Comparison of ENCODE assay signal across 15 mouse cellular contexts in the genomic region with DNA sequence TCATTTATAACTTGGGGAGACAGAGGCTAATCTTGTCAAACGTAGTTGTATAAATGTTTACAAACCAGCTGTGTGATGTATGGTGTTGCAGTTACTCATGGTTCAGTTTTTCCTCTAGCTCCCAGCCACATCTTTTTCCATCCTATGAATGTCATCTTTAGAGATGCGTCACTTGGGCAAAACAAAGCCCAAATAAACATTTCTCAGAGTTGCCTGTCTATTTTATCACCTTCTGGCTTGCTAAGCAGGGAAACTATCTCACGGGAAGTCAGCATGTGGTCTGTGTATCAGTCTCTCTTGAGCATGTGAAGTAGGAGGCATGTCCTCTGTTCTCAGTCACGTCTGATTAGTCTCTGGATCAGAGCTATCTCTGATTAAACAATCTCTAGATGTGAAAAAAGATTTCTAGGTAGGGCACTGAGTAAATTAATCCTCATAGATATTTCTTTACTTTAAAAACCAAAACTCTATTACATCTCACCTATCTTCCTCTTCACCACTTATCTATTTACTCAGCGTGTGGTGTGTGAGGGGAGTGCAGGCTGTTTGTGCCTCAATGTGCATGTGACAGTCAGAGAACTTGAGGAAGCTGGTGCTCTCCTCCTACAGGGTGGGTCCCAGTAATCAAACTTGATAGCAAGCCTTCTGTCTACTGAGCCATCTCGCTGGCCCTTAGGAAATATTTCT. TPM values are rescaled to one million over a fixed set of nuclear protein-coding genes. Genes with fewer than 3 reads are reported as not detected.
DNase-seq lines count a peak whose midpoint lies in the region; ATAC-seq and TF ChIP-seq lines count a peak whose summit lies in the region.
"Had no signal": no experiment of that assay in that cellular context is flagged by ENCODE, and none has a peak within 500 bp of the region (broad histone marks: within the 10 kb centered on the region; RNA-seq: fewer than 3 reads in every experiment).

No protein-coding gene starts in this region.

- H3K36me3 ChIP-seq in lung, postnatal 0 days (ENCODE audit: insufficient read depth, low read length): peaks cover 4% of the 10 kb centered on the region; the same call in 1 of the 2 replicates
- peaks cover 37% of the 10 kb centered on the region for H3K36me3 ChIP-seq in liver, embryonic 12.5 days
- H3K36me3 ChIP-seq: midbrain, embryonic 15.5 days had no signal

- H3K27ac ChIP-seq in lung, postnatal 0 days (ENCODE audit: low read length): peak overlapping the region; percentile 66
- peak overlapping the region; percentile 80 for H3K27ac ChIP-seq in brown adipose tissue, adult 24 weeks (replicated peaks; ENCODE audit: low read depth, low read length)
- H3K27ac ChIP-seq in liver, embryonic 12.5 days: peak overlapping the region; percentile 83
- H3K27ac ChIP-seq: embryonic facial prominence, embryonic 15.5 days; forebrain, embryonic 15.5 days; midbrain, embryonic 15.5 days; neural tube, embryonic 12.5 days had no signal

- H3K4me2 ChIP-seq in lung, postnatal 0 days (replicated peaks; ENCODE audit: low read depth, low read length): 0 out of 2 replicates have a peak overlapping the region, but pooled peaks have one; percentile 11
- peak overlapping the region; percentile 43 for H3K4me2 ChIP-seq in liver, embryonic 12.5 days
- H3K4me2 ChIP-seq: embryonic facial prominence, embryonic 15.5 days; forebrain, embryonic 15.5 days; midbrain, embryonic 15.5 days; neural tube, embryonic 12.5 days had no signal

- peak; percentile 13; the same call in 1 of the 2 replicates for ATAC-seq in lung, postnatal 0 days
- ATAC-seq in liver, embryonic 12.5 days: peak; percentile 88
- ATAC-seq: forebrain, embryonic 15.5 days; midbrain, embryonic 15.5 days had no signal

- H3K4me3 ChIP-seq in lung, postnatal 0 days (ENCODE audit: low read depth, low read length): no peak overlapping the region
- H3K4me3 ChIP-seq in brown adipose tissue, adult 24 weeks (ENCODE audit: insufficient read depth, low read depth, low read length): no peak overlapping the region
- H3K4me3 ChIP-seq in liver, embryonic 12.5 days: no peak overlapping the region
- H3K4me3 ChIP-seq: embryonic facial prominence, embryonic 15.5 days; forebrain, embryonic 15.5 days; midbrain, embryonic 15.5 days; neural tube, embryonic 12.5 days had no signal

- no peak for TF ChIP-seq CTCF in lung, postnatal 0 days (IDR thresholded peaks at IDR 0.05)

- TF ChIP-seq EP300 in lung, postnatal 0 days (IDR thresholded peaks at IDR 0.05): no peak

- no peaks in the 10 kb centered on the region for H3K4me1 ChIP-seq in lung, postnatal 0 days (ENCODE audit: insufficient read depth, low read depth, low read length)
- H3K4me1 ChIP-seq in brown adipose tissue, adult 24 weeks (ENCODE audit: control insufficient read depth, insufficient read depth, insufficient read length, low read length): peaks cover 5% of the 10 kb centered on the region; the same call in 1 of the 2 replicates
- H3K4me1 ChIP-seq in liver, embryonic 12.5 days: peaks cover 66% of the 10 kb centered on the region
- H3K4me1 ChIP-seq: embryonic facial prominence, embryonic 15.5 days; forebrain, embryonic 15.5 days; midbrain, embryonic 15.5 days; neural tube, embryonic 12.5 days had no signal

- DNase-seq in lung, postnatal 0 days (ENCODE audit: low spot score): peak; percentile 53
- no peak for DNase-seq in lung, postnatal 14 days
- DNase-seq in cerebellum, adult 9-10 months: no peak
- no peak for DNase-seq in thymus, adult 18-20 months
- DNase-seq in adrenal gland, postnatal 14 days: no peak
- DNase-seq: cerebellum, adult 11-12 months; heart, postnatal 4 days; kidney, postnatal 14 days; lung, adult 2 months had no signal

- no peaks in the 10 kb centered on the region for H3K9me3 ChIP-seq in lung, postnatal 0 days (ENCODE audit: low read length)
- H3K9me3 ChIP-seq in liver, embryonic 12.5 days (replicated peaks): no peaks in the 10 kb centered on the region
- H3K9me3 ChIP-seq: embryonic facial prominence, embryonic 15.5 days; forebrain, embryonic 15.5 days; midbrain, embryonic 15.5 days; neural tube, embryonic 12.5 days had no signal

- H3K9ac ChIP-seq in lung, postnatal 0 days (replicated peaks; ENCODE audit: low read depth): no peak overlapping the region
- H3K9ac ChIP-seq in liver, embryonic 12.5 days: peak overlapping the region; percentile 35; the same call in 1 of the 2 replicates
- H3K9ac ChIP-seq: embryonic facial prominence, embryonic 15.5 days; forebrain, embryonic 15.5 days; midbrain, embryonic 15.5 days; neural tube, embryonic 12.5 days had no signal

- WGBS in lung, postnatal 0 days: 44% methylated on average over 6 of the region's 6 CpGs
- 27% methylated on average over 6 of the region's 6 CpGs for WGBS in liver, embryonic 12.5 days (ENCODE audit: insufficient replicate concordance)

- H3K27me3 ChIP-seq in lung, postnatal 0 days (replicated peaks; ENCODE audit: insufficient read depth, low read length): no peaks in the 10 kb centered on the region
- H3K27me3 ChIP-seq in liver, embryonic 12.5 days (replicated peaks): no peaks in the 10 kb centered on the region
- H3K27me3 ChIP-seq: embryonic facial prominence, embryonic 15.5 days; forebrain, embryonic 15.5 days; midbrain, embryonic 15.5 days; neural tube, embryonic 12.5 days had no signal

RNA-seq across cellular contexts. Expression of a gene that starts 19.6 kb away (rescaled TPM):
- polyA plus RNA-seq in lung, postnatal 0 days (2015; fragmentation: Nextera tagmentation; extraction: Ambion mirVana): 14.4 and 14.6 TPM in 2 replicates
- 9.1 and 11.2 TPM in 2 replicates for polyA plus RNA-seq in brown adipose tissue, adult 24 weeks (2012; ENCODE audit: insufficient read depth, insufficient read length, missing spikeins)
- polyA plus RNA-seq in liver, embryonic 12.5 days (2016; fragmentation: Nextera tagmentation; extraction: Ambion mirVana): 31.5 and 33.0 TPM in 2 replicates
- total RNA-seq in adrenal gland, postnatal 14 days (2021): 11.5 and 12.8 TPM in 2 replicates

RNA-seq across cellular contexts. Expression of a gene that starts 19.7 kb away (rescaled TPM):
- 124 and 130 TPM in 2 replicates for polyA plus RNA-seq in lung, postnatal 0 days (2015; fragmentation: Nextera tagmentation; extraction: Ambion mirVana)
- polyA plus RNA-seq in brown adipose tissue, adult 24 weeks (2012; ENCODE audit: insufficient read depth, insufficient read length, missing spikeins): 82.3 and 86.5 TPM in 2 replicates
- 105 and 106 TPM in 2 replicates for polyA plus RNA-seq in liver, embryonic 12.5 days (2016; fragmentation: Nextera tagmentation; extraction: Ambion mirVana)
- 145 and 146 TPM in 2 replicates for total RNA-seq in adrenal gland, postnatal 14 days (2021)

RNA-seq across cellular contexts. Expression of a gene that starts 46.2 kb away (rescaled TPM):
- 17.5 and 20.7 TPM in 2 replicates for polyA plus RNA-seq in lung, postnatal 0 days (2015; fragmentation: Nextera tagmentation; extraction: Ambion mirVana)
- polyA plus RNA-seq in brown adipose tissue, adult 24 weeks (2012; ENCODE audit: insufficient read depth, insufficient read length, missing spikeins): 3.6 and 6.3 TPM in 2 replicates
- polyA plus RNA-seq in liver, embryonic 12.5 days (2016; fragmentation: Nextera tagmentation; extraction: Ambion mirVana): 47.6 and 54.4 TPM in 2 replicates
- 26.6 and 32.4 TPM in 2 replicates for total RNA-seq in adrenal gland, postnatal 14 days (2021)
